Mouse (Mus musculus) forebrain, embryonic 11.5 days (tissue): ENCODE results near the gene Herc6. TPM values are rescaled to one million over a fixed set of nuclear protein-coding genes. Genes with fewer than 3 reads are reported as not detected.
A peak's percentile ranks its signal among the peaks of the same experiment; 100 is the strongest.
"Not testable (repeated sequence)": the region's sequence is repeated elsewhere in the genome, so short reads cannot be mapped to it uniquely, and the experiment has no call there.

Experiments used
- ATAC-seq: fragments of 200-750 bp; cut with Nextera tagmentation; replicated peaks from 2 replicates; pipeline ENCODE4 v1.8.0; 2017; ENCODE audit warnings: moderate TSS enrichment; ENCODE audit not compliant: low FRiP score
- DNase-seq: peaks from one replicate; pipeline ENCODE4 v3.0.0-alpha.2; 2017; ENCODE audit warnings: low spot score
- H3K27ac ChIP-seq: fragments of 300-500 bp; sonication (generic); 2 replicates; pipeline ENCODE4 v1.5.1; 2014; ENCODE audit warnings: low read depth, low read length
- H3K27me3 ChIP-seq: fragments of 300-500 bp; sonication (generic); 2 replicates; pipeline ENCODE4 v1.6.1; 2014; ENCODE audit warnings: mild to moderate bottlenecking, low read length, mixed read lengths; ENCODE audit not compliant: control insufficient read depth, insufficient read depth
- H3K36me3 ChIP-seq: fragments of 300-500 bp; sonication (generic); 2 replicates; pipeline ENCODE4 v1.6.1; 2014; ENCODE audit warnings: mild to moderate bottlenecking, low read length, moderate library complexity, mixed read lengths; ENCODE audit not compliant: control insufficient read depth, insufficient read depth
- H3K4me1 ChIP-seq: fragments of 300-500 bp; sonication (generic); replicated peaks from 2 replicates; pipeline ENCODE4 v1.6.1; 2014; ENCODE audit warnings: low read length, mixed read lengths; ENCODE audit not compliant: control insufficient read depth, insufficient read depth
- H3K4me2 ChIP-seq: fragments of 300-500 bp; sonication (generic); 2 replicates; pipeline ENCODE4 v1.6.1; 2014; ENCODE audit warnings: low read depth, mild to moderate bottlenecking, low read length, moderate library complexity, mixed read lengths; ENCODE audit not compliant: severe bottlenecking
- H3K4me3 ChIP-seq: fragments of 300-500 bp; sonication (generic); 2 replicates; pipeline ENCODE4 v1.5.1; 2014; ENCODE audit warnings: low read depth, low read length
- H3K9ac ChIP-seq: fragments of 300-500 bp; sonication (generic); 2 replicates; pipeline ENCODE4 v1.6.1; 2014; ENCODE audit warnings: low read length
- H3K9me3 ChIP-seq: fragments of 300-500 bp; sonication (generic); 2 replicates; pipeline ENCODE4 v1.6.1; 2016; ENCODE audit warnings: low read length, mixed read lengths; ENCODE audit not compliant: control insufficient read depth
- WGBS: fragments of 180-500 bp; shearing (Covaris S2); extraction: QIAGEN DNeasy Blood & Tissue Kit; methylation state at CpG from one replicate; pipeline ENCODE4 v1.1.7; 2014; 5-methylcytosine and 5-hydroxymethylcytosine counted together
- polyA plus RNA-seq: library from polyadenylated mRNA; unstranded; fragments of >200 nt; fragmentation: Nextera tagmentation; extraction: Ambion mirVana; gene quantifications from 2 replicates; pipeline ENCODE4 v1.2.1, GENCODE M21; 2014

Gene Herc6
- polyA plus RNA-seq, 1 experiment from 2014 or later: 2.7 TPM

DNA sequence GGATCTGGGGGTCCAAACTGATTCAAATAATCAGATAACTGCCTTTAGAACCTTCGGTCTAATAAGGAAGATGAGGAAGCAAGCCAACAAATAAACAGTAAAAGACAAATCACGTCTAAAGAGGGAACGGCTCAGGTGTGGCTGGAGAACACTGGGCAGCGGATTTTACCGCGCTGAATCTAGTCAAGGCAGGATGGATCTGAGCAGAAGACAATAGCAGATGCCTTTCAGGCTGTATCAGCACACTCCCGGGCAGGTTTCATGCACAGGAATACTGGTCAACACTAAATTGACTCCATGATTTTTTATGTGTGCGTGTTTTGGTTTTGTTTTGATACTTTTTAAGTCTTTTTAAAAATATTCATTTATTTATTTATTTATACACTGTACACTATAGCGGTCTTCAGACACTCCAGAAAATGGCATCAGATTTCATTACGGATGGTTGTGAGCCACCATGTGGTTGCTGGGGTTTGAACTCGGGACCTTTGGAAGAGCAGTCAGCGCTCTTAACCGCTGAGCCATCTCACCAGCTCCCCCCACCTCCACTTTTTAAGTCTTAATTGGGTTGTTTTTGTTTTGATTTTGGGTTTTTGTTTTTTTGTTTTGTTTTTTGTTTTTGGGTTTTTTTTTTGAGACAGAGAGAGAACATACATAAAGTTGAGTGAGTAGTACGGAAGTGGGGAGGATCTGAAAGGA lies 44.7 kb upstream of the Herc6 start:
- H3K36me3 ChIP-seq: no peaks in the 10 kb centered on the region
- no peaks in the 10 kb centered on the region for H3K27me3 ChIP-seq
- peak; percentile 71 for ATAC-seq
- H3K4me1 ChIP-seq: peaks cover 7% of the 10 kb centered on the region; the same call in 1 of the 2 replicates
- peak overlapping the region; percentile 64 for H3K4me2 ChIP-seq
- H3K9me3 ChIP-seq: no peaks in the 10 kb centered on the region
- H3K9ac ChIP-seq: peak overlapping the region; percentile 56
- DNase-seq: no peak
- WGBS: 28% methylated on average over 14 of the region's 14 CpGs
- peak overlapping the region; percentile 6; the same call in 1 of the 2 replicates for H3K27ac ChIP-seq
- H3K4me3 ChIP-seq: peak overlapping the region; percentile 54

DNA sequence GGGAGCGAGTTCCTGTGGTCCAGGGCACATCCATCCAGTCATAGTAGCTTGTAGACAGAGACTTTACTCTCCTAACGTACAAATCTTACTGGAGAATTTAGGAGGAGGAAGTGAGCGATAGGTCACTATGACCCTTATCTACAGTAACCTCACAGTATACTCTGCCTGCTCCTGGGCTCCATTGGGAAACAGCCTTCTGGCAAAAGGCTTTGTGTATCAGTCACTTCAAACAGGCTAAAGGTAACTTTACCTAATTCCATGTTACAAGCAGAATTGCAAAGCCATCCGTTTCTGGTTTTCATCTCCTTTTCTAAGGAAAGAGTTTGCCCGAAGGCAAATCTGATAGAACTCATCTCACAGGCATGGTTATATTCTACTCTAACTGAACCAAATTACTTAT lies 42.9 kb upstream of the Herc6 start:
- no peaks in the 10 kb centered on the region for H3K27me3 ChIP-seq
- peaks cover 7% of the 10 kb centered on the region; the same call in 1 of the 2 replicates for H3K4me1 ChIP-seq
- H3K4me2 ChIP-seq: no peak overlapping the region
- no peak overlapping the region for H3K4me3 ChIP-seq
- DNase-seq (no peak), ATAC-seq (no peak)
- H3K9me3 ChIP-seq: no peaks in the 10 kb centered on the region
- no peaks in the 10 kb centered on the region for H3K36me3 ChIP-seq
- H3K27ac ChIP-seq: no peak overlapping the region
- 90% methylated on average over 5 of the region's 5 CpGs for WGBS
- H3K9ac ChIP-seq: no peak overlapping the region

DNA sequence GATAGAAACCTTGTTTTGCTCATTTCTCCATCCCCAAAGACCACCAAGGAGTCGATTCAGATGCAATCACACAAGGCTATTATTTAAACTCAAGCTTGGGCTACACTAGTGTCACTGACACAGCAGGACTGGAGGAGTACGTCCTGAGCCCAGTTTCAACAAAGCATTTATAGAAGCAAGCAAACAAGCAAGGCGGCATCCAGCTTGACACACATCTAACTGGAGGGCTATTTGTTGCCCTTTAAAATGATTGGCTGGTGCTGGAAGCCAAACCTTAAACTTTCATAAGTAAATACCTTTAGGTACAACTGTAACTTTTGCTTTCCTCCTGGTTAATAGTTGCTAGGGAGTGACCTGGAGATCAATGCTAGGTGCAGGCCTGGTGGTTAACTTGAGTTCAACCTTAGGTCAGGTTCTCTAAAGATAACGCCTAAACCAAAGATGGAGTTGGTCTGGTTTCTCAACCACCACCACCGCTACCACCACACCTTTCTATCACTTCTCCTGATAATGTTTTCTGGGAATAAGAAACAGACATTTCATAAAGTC lies 39.8 kb upstream of the Herc6 start:
- no peak overlapping the region for H3K27ac ChIP-seq
- H3K4me2 ChIP-seq: no peak overlapping the region
- whole genome bisulfite sequencing: 85% methylated on average over 5 of the region's 5 CpGs
- no peaks in the 10 kb centered on the region for H3K4me1 ChIP-seq
- no peak for DNase-seq
- H3K9me3 ChIP-seq: no peaks in the 10 kb centered on the region
- ATAC-seq: no peak
- H3K9ac ChIP-seq: no peak overlapping the region
- H3K27me3 ChIP-seq: no peaks in the 10 kb centered on the region
- no peaks in the 10 kb centered on the region for H3K36me3 ChIP-seq
- no peak overlapping the region for H3K4me3 ChIP-seq

DNA sequence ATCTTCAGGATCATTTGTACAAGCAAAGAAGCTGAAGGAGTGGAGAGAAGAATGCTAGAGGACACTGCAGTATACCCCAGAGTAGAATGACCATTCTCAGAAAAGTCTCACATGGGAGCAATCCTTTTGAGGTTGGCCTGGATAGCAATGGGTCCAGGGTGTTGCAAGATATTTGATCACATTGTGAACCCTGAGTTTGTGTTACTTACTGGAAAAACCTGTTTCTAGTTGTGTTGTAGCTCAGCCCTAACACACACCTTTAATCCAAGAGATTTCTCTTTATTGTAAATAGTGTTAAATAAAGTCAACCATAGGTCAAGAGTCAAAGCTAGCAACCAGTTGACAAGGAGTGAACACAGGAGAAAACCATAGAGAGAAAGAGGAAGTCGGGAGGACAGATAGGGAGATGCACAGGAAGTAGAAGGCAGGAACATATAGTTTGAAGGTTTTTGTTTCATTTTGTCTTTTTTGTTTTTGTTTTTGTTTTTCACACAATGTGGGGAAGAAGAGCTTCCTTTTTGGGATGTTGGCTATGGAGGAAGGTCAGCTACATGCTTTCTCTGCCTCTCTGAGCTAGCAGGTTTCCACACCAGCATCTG lies 39.0 kb upstream of the Herc6 start:
- DNase-seq: no peak
- no peak overlapping the region for H3K4me2 ChIP-seq
- ATAC-seq: no peak
- 87% methylated on average over 1 of the region's 1 CpGs for WGBS
- no peaks in the 10 kb centered on the region for H3K27me3 ChIP-seq
- H3K4me3 ChIP-seq: no peak overlapping the region
- no peak overlapping the region for H3K27ac ChIP-seq
- H3K9ac ChIP-seq: no peak overlapping the region
- no peaks in the 10 kb centered on the region for H3K36me3 ChIP-seq
- H3K9me3 ChIP-seq: no peaks in the 10 kb centered on the region
- no peaks in the 10 kb centered on the region for H3K4me1 ChIP-seq

DNA sequence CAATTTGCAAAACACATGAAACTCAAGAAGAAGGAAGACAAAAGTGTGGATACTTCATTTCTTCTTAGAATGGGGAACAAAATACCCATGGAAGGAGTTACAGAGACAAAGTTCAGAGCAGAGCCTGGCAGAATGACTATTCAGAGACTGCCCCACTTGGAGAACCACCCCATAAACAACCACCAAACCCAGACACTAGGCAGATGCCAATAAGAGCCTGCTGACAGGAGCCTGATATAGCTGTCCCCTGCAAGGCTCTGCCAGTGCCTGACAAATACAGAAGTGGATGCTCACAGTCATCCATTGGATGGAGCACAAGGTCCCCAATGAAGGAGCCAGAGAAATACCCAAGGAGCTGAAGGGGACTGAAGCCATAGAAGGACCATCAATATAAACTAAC lies 37.2 kb upstream of the Herc6 start:
- H3K4me1 ChIP-seq, H3K4me2 ChIP-seq, H3K27ac ChIP-seq, H3K27me3 ChIP-seq, H3K9me3 ChIP-seq, ATAC-seq, H3K9ac ChIP-seq, DNase-seq, H3K36me3 ChIP-seq, H3K4me3 ChIP-seq: not testable (repeated sequence)

DNA sequence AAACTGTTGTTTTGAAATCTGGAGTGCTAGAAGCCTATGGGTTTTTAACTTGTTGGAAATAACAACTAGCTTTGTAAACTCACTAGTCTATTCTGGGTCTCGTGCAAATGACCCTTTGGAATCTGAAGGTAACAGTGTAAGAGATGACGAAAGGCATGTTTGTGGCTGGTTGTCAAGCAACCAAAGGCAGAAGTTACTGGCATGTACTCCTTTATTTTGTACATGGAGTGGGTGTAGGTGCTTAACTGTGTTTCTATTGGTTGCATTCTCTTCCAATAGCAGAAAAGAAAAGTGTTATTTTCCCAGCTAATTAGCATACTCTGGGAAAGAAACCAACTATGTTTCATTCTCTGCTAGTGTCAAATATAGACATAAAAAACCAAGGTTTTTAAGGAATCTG lies 35.9 kb upstream of the Herc6 start:
- Histone ChIP-seq H3K27me3 (no peaks in the 10 kb centered on the region), H3K9me3 (no peaks in the 10 kb centered on the region), H3K4me1 (no peaks in the 10 kb centered on the region), H3K4me2 (no peak overlapping the region), H3K4me3 (no peak overlapping the region), H3K9ac (no peak overlapping the region), H3K27ac (no peak overlapping the region), H3K36me3 (no peaks in the 10 kb centered on the region)
- ATAC-seq (no peak), DNase-seq (no peak)
- 77% methylated on average over 2 of the region's 2 CpGs for WGBS

DNA sequence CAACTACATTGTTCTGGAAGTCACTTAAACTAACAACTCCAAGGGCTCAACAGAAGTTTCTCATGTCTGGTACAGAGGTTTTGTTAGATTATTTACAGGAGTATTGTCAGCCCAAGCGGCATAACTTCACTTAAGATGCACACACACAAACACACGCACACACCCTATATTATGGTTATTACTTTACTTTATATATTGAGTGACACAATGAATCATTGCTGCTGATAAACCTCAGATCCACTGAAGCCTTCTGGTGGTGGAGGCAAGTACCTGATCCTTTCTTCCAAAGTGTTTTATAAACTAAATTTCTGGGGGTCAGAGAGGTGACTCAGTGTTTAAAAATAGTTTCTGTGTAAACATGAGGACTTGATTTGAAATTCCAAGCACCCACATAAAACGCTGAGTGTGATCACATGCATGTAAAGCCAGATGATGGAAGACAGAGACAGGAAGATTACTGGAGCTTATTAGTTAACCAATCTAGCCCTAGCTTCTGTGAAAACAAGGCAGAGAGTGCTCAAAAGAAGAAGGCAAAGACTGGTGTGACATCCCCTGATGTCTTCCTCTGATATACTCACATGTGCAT lies 29.5 kb upstream of the Herc6 start:
- WGBS: 88% methylated on average over 3 of the region's 3 CpGs
- Histone ChIP-seq H3K4me3 (no peak overlapping the region), H3K27ac (no peak overlapping the region), H3K4me1 (no peaks in the 10 kb centered on the region), H3K9ac (no peak overlapping the region), H3K36me3 (no peaks in the 10 kb centered on the region), H3K9me3 (no peaks in the 10 kb centered on the region), H3K4me2 (no peak overlapping the region), H3K27me3 (no peaks in the 10 kb centered on the region)
- ATAC-seq (no peak), DNase-seq (no peak)

DNA sequence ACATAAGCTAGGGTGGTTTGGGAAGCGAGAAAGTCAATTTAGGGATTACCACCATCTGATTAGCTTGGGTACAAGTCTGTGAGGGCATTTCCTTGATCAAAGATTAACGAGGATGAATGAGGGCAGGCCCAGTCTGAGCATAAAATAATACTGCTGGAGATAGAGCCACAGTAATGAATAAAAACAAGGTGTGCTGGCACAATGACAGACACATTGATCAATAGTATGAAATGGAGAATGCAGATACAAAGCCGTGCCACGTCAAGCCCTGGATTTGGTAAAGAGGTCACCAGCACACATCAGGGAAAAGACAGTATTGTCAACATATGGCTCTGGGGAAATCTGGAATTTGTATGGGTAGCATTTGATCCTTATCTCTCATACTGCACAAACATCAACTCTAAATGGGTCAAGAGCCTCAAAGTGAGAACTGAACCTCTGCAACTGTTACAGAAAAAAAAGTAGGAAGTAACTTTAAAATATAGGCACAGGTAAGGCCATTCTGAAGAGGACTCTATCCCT lies 22.9 kb upstream of the Herc6 start:
- WGBS: 55% methylated on average over 4 of the region's 4 CpGs
- Histone ChIP-seq H3K9me3 (no peaks in the 10 kb centered on the region), H3K36me3 (no peaks in the 10 kb centered on the region), H3K4me2 (no peak overlapping the region), H3K4me3 (no peak overlapping the region), H3K4me1 (no peaks in the 10 kb centered on the region), H3K9ac (no peak overlapping the region), H3K27me3 (no peaks in the 10 kb centered on the region), H3K27ac (no peak overlapping the region)
- no peak for ATAC-seq
- DNase-seq: no peak
